Mouse (Mus musculus) adrenal gland, postnatal 0 days (tissue): ENCODE data around the gene Ncs1. TPM values are rescaled to one million over a fixed set of nuclear protein-coding genes. Genes with fewer than 3 reads are reported as not detected.

ENCODE experiments used
- polyA plus RNA-seq: library from polyadenylated mRNA; unstranded; fragments of >200 nt; fragmentation: Nextera tagmentation; extraction: Ambion mirVana; gene quantifications from 2 replicates; pipeline ENCODE4 v1.2.1, GENCODE M21; 2015

The Ncs1 gene
- 12.2 and 21.1 TPM in 2 replicates for polyA plus RNA-seq

GRCm38 (mm10) chr2:31245491-31246141 lies at the start of gene Ncs1:
Ncs1 (plus strand) TSS chr2:31245823.

GRCm38 (mm10) chr2:31314007-31314465 lies 68.4 kb downstream of the Ncs1 start, which contains the start of gene Hmcn2:
Hmcn2 (plus strand) TSS chr2:31314415.

Other genes starting within 250 kb of the Ncs1 start
- gene Fnbp1, start 103.8 kb upstream of the Ncs1 start, polyA plus RNA-seq: 11.9 and 12.7 TPM in 2 replicates
- gene Gpr107, start 93.5 kb upstream of the Ncs1 start, polyA plus RNA-seq: 18.5 and 41.7 TPM in 2 replicates
- 0.44 and 0.73 TPM in 2 replicates for gene Hmcn2, start 68.6 kb downstream of the Ncs1 start, polyA plus RNA-seq
- gene Ass1, start 224.4 kb downstream of the Ncs1 start, polyA plus RNA-seq: 26.3 and 47.0 TPM in 2 replicates